Mouse (Mus musculus): Measurements from ENCODE around the gene Dus2. TPM values are rescaled to one million over a fixed set of nuclear protein-coding genes. Genes with fewer than 3 reads are reported as not detected.
"Not testable (repeated sequence)": the region's sequence is repeated elsewhere in the genome, so short reads cannot be mapped to it uniquely, and the experiment has no call there.

Gene Dus2
- total RNA-seq, 1 experiment from 2014 or later: 19.4 TPM

DNA sequence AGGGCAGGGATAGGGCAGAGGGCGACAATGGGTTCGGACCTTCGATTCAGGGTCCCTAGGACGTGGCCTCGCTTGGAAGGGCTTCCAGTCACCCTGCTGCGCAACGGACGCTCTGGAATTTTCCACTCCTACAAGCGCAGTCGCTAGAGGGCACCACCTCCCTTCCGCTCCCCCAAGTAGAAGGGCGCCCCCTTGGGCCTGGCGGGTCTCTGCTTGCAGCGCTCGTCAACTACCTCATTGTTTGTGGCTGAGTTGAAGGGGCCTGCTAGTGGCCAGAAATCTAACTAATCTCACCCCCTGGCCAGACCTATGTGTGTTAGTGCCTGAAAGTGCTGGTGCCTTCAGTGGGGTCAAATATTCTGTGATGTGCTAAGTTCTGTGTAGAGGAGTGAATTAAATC is 11.8 kb upstream of the Dus2 start, which contains the start of gene Dpep3:
Gene Dpep3 (minus strand): TSS at position 105 of the 400 bp plus-strand sequence.
- no peak for ATAC-seq (ENCODE audit: extremely low read depth, insufficient number of reproducible peaks, low FRiP score, poor library complexity, severe bottlenecking)

GRCm38 (mm10) chr8:105981146-105981545 is 10.0 kb upstream of the Dus2 start:
- no peak for ATAC-seq (ENCODE audit: extremely low read depth, insufficient number of reproducible peaks, low FRiP score, poor library complexity, severe bottlenecking)

- ATAC-seq (ENCODE audit: extremely low read depth, insufficient number of reproducible peaks, low FRiP score, poor library complexity, severe bottlenecking): peak; percentile 18; the same call in 1 of the 2 replicates
Measured at GRCm38 (mm10) chr8:105983406-105983805, 7.7 kb upstream of the Dus2 start.

DNA sequence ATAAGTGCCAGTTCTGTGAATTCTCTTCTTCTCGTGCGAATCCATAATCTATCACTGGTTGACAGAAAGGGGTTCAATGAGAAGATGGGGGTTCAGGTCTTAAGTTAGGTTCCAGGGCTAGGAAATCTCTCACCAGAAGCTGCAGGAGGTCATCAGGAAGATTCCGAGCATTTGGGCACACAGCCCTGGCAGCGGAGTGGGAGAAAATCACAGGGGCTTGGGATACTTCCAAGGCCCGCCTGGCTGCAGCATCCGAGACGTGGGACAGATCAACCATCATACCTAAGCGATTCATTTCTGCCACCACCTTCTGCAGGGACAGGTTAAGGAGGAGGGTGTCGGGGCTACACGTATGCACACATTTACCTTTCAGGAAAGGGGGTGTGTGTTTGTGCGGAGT is 2.6 kb upstream of the Dus2 start:
- ATAC-seq (ENCODE audit: extremely low read depth, insufficient number of reproducible peaks, low FRiP score, poor library complexity, severe bottlenecking): no peak

GRCm38 (mm10) chr8:105991546-105991945 is 409 bp downstream of the Dus2 start:
- no peak for ATAC-seq (ENCODE audit: extremely low read depth, insufficient number of reproducible peaks, low FRiP score, poor library complexity, severe bottlenecking)

GRCm38 (mm10) chr8:105992499-105992898 is 1.4 kb downstream of the Dus2 start:
- peak; percentile 68 for ATAC-seq (ENCODE audit: extremely low read depth, insufficient number of reproducible peaks, low FRiP score, poor library complexity, severe bottlenecking)

GRCm38 (mm10) chr8:105993226-105993625 is 2.1 kb downstream of the Dus2 start:
- no peak for ATAC-seq (ENCODE audit: extremely low read depth, insufficient number of reproducible peaks, low FRiP score, poor library complexity, severe bottlenecking)

- ATAC-seq (ENCODE audit: extremely low read depth, insufficient number of reproducible peaks, low FRiP score, poor library complexity, severe bottlenecking): peak; percentile 65; the same call in 1 of the 2 replicates
Measured at GRCm38 (mm10) chr8:105996359-105996758, 5.2 kb downstream of the Dus2 start.

GRCm38 (mm10) chr8:105998971-105999370 is 7.8 kb downstream of the Dus2 start:
- ATAC-seq (ENCODE audit: extremely low read depth, insufficient number of reproducible peaks, low FRiP score, poor library complexity, severe bottlenecking): no peak

DNA sequence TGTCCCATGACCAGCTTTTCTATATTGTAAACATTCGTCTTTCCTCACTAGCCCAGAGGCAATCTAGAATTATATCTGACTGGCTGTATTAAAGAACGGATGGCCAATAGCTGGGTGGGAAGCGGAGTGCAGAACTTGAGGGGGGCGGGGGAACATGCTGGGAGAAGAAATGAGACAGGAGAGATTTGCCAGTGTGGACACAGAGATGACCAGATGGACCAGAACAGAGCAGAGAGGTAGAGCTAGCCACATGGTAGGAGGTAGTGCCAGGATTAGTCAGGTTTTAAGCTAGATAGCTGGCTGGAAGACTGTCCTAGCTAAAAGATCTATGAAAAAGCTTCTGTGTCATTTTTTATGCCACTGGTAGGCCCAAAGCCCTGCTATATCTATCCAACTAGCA is 10.8 kb downstream of the Dus2 start:
- ATAC-seq (ENCODE audit: extremely low read depth, insufficient number of reproducible peaks, low FRiP score, poor library complexity, severe bottlenecking): no peak

GRCm38 (mm10) chr8:106004538-106005207 is 13.5 kb downstream of the Dus2 start:
- no peak for ATAC-seq (ENCODE audit: extremely low read depth, insufficient number of reproducible peaks, low FRiP score, poor library complexity, severe bottlenecking)

DNA sequence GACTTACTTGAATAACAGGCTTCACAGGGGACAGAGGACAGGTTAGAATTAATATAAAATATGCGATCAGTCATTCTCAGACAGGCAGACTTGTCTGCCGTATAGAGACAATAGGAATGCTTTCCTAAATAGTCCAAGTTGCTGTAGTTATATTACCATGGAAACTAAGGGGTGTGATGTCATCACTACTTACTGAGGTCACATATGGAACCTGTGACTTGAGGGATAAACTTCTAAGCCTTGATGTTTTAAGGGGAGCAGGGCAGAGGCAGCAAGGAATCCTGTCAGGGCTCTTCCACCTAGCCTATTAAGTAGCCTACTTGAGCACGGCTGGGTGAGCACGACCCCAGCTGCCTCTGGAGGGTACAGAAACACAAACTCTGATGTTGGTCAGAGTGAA is 14.7 kb downstream of the Dus2 start, which contains the start of gene Dpep2nb:
Gene Dpep2nb (minus strand): TSS at position 101 of the 400 bp plus-strand sequence.
- ATAC-seq (ENCODE audit: extremely low read depth, insufficient number of reproducible peaks, low FRiP score, poor library complexity, severe bottlenecking): no peak

GRCm38 (mm10) chr8:106006413-106006812 is 15.3 kb downstream of the Dus2 start:
- ATAC-seq (ENCODE audit: extremely low read depth, insufficient number of reproducible peaks, low FRiP score, poor library complexity, severe bottlenecking): no peak

GRCm38 (mm10) chr8:106007135-106007534 is 16.0 kb downstream of the Dus2 start:
- ATAC-seq (ENCODE audit: extremely low read depth, insufficient number of reproducible peaks, low FRiP score, poor library complexity, severe bottlenecking): no peak

DNA sequence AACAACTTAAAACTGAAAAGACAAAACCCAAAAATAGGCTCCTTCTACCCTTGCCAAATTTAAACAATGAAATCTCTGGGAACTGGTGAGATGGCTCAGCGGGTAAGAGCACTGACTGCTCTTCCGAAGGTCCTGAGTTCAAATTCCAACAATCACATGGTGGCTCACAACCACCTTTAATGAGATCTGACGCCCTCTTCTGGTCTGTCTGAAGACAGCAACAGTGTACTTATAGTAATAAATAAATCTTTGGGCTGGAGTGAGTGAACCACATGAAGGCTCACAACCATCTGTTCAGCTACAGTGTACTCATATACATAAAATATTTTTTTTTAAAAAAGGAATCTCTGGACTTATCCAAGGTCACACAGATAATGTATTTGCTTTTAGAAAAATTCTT is 16.8 kb downstream of the Dus2 start:
- not testable (repeated sequence) for ATAC-seq (ENCODE audit: extremely low read depth, insufficient number of reproducible peaks, low FRiP score, poor library complexity, severe bottlenecking)

GRCm38 (mm10) chr8:106010748-106011642 is 19.9 kb downstream of the Dus2 start:
- peak; percentile 95 for ATAC-seq (ENCODE audit: extremely low read depth, insufficient number of reproducible peaks, low FRiP score, poor library complexity, severe bottlenecking)

GRCm38 (mm10) chr8:106011643-106011986 is 20.5 kb downstream of the Dus2 start, which contains the start of gene Ddx28:
TSS of gene Ddx28 (minus strand) at chr8:106011882.
- ATAC-seq (ENCODE audit: extremely low read depth, insufficient number of reproducible peaks, low FRiP score, poor library complexity, severe bottlenecking): no peak

GRCm38 (mm10) chr8:106012203-106012602 is 21.1 kb downstream of the Dus2 start:
- ATAC-seq (ENCODE audit: extremely low read depth, insufficient number of reproducible peaks, low FRiP score, poor library complexity, severe bottlenecking): not testable (repeated sequence)

- ATAC-seq (ENCODE audit: extremely low read depth, insufficient number of reproducible peaks, low FRiP score, poor library complexity, severe bottlenecking): no peak
Measured at GRCm38 (mm10) chr8:106016284-106016683, 25.1 kb downstream of the Dus2 start.

DNA sequence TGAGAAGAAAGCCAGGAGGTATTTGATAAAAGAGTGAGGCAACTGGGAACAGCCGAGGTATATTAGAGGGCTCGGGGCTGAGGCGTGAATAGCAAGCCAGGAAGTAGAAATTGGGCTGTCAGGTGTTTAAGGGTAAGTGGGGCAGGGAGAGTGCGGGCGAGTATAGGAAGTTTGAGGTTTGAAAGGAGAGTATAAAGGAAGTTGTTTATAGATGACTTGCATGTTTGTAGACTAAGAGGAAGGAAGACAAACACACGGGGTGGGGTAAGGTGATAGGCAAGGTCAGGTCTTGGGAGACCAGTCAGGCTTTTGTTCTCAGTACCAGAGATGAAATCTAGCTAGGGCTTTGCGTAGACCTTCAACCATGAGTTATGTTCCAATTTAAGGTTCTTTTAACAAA is 26.0 kb downstream of the Dus2 start:
- peak; percentile 91 for ATAC-seq (ENCODE audit: extremely low read depth, insufficient number of reproducible peaks, low FRiP score, poor library complexity, severe bottlenecking)
